Mouse (Mus musculus): ENCODE data around the gene Metap1. TPM values are rescaled to one million over a fixed set of nuclear protein-coding genes. Genes with fewer than 3 reads are reported as not detected.
"Not testable (repeated sequence)": the region's sequence is repeated elsewhere in the genome, so short reads cannot be mapped to it uniquely, and the experiment has no call there.

Metap1 gene
- total RNA-seq, 2 experiments from 2014 or later: 40.5 to 43.8 TPM

- no peak for DNase-seq (ENCODE audit: low spot score in 2 of 2)
- intact Hi-C loops (cut with DNase I): no loop called here
Measured at GRCm38 (mm10) chr3:138509581-138509980, 20.3 kb upstream of the Metap1 start.

DNA sequence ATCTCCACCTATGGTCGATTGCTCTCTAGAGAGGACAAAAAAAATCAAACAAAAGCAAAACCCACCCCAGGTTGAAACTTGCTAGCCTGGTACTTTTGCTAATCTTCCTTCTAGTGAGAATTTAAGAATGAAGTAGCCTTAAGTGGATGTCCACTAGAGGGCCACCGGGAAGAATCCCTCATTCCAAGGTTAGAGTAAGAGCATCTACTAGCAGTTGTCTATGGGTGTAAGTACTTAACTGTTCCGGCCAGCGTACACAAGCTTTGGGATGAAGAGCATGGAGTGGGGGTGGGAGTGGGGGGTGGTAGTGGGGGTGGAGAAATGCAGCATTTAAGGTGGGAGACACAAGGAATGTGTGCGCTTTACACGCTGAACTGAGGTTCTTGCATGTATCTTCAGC is 17.4 kb upstream of the Metap1 start:
- intact Hi-C loops (cut with DNase I): no loop called here
- DNase-seq (ENCODE audit: low spot score in 2 of 2): peak; percentile 41 to 65

DNA sequence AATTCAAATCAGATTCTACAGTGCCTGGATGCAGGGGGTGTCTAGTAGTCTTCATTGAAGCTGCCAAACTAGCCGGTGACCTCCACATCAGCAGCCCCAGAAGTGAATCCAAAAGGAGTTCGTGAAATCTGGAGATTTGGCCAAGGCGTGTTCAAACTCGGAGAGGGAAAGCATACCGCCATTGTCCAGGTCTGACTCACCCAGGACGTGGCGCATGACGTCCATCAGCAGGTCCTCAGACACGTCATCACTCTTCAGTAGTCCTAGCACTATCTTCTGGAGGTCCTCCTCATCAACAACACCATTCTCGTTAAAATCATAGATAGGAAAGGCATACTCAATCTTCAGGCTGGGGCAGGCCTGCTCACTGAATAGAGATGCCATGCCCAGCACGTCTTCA is 14.4 kb upstream of the Metap1 start:
- intact Hi-C loops (cut with DNase I): no loop called here
- DNase-seq (ENCODE audit: low spot score in 2 of 2): no peak

DNA sequence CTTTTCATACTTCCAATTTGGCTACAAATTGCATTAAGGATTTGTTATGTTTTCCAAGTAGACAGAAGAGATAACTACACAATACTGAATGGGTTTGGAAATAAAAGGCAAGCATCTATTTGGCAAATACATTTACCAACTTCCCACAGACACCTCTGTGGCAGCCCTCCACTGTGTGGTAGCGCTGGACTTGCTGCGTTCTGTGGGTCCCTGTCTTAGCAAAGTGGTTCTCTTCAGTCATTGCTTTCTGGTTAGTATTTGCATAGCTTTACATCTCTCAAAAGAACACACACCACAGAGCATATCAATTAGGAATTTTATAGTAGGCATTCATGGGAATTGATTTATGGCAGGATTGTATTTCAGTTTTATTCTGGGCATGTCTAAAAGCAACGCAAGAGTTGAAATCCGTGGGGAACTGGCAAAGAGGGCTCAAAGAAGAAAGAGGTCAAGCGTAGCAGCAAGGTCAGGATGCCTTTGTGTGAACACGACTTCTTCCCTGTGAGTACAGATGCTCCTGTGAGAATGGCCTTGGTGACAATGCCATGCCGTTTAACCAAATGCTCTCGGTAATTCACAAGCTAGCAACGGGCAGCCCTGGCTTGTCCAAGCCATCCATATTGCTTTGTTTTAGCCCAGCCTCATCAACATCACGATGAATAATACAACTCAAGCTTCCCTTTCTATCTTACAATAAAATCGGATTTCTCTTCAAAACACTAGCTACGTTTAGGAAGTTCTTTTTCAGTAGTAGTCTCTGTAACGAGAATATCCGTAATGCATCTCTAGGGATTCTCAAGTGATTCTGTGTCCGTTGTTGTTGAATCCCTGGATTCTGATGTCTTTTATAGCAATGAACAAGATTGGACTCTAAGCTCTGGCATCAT is 10.8 kb upstream of the Metap1 start:
- no peak for DNase-seq (ENCODE audit: low spot score in 2 of 2)
- intact Hi-C loops (cut with DNase I): no loop called here

DNA sequence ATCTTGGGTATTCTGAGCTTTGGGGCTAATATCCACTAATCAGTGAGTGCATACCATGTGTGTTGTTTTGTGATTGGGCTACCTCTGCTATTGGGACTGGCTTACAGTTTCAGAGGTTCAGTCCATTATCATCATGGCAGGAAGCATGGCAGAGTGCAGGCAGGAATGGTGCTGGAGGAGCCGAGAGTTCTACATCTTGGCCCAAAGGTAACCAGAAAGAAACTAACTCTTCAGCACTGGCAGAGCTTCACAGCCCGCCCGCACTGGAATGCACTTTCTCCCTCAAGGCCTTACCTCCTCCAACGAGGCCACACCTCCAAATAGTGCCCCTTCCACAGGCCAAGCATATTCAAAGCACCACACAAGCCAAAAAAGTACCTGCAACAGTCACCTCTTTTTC is 9.4 kb upstream of the Metap1 start:
- no peak for DNase-seq (ENCODE audit: low spot score in 2 of 2)
- intact Hi-C loops (cut with DNase I): no loop called here

GRCm38 (mm10) chr3:138495166-138496145 is 6.1 kb upstream of the Metap1 start:
- intact Hi-C loops (cut with DNase I): no loop called here
- peak in 1 of 2 experiments; percentile 56 for DNase-seq (ENCODE audit: low spot score in 2 of 2)

DNA sequence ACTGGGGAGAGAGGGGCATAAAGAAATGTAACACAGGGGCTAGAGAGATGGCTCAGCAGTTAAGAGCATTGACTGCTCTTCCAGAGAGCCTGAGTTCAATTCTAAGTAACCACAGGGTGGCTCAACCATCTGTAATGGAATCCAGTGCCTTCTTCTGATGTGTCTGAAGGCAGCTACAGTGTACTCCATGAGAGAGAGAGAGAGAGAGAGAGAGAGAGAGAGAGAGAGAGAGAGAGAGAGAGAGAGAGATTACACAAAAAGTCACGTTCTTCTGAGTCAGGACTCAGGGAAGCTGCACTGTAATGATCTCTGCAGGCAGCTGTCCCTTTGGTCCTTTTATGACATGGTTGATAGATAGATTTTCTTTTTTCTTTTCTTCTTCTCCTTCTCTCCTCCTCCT is 5.2 kb upstream of the Metap1 start:
- DNase-seq (ENCODE audit: low spot score in 2 of 2): no peak
- intact Hi-C loops (cut with DNase I): no loop called here

DNA sequence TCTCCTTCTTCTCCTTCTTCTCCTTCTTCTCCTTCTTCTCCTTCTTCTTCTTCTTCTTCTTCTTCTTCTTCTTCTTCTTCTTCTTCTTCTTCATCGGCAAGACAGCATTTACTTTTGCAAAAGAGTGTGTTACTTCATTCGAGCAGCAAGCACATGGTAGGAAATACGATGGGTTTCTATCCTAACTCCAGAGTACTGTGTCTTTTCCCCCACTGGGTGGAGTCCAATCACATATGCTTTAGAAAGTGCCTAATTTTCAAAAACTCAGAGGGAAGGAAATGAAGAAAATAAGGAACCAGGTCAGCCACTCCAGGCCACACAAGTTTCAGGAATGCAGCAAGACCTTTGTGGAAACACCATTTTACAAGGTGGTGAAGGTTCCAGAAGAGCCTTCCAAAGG is 4.4 kb upstream of the Metap1 start:
- DNase-seq (ENCODE audit: low spot score in 2 of 2): peak in 1 of 2 experiments; percentile 9
- intact Hi-C loops (cut with DNase I): no loop called here

GRCm38 (mm10) chr3:138490034-138490337 is 671 bp upstream of the Metap1 start:
- intact Hi-C loops (cut with DNase I): no loop called here
- no peak for DNase-seq (ENCODE audit: low spot score in 2 of 2)

DNA sequence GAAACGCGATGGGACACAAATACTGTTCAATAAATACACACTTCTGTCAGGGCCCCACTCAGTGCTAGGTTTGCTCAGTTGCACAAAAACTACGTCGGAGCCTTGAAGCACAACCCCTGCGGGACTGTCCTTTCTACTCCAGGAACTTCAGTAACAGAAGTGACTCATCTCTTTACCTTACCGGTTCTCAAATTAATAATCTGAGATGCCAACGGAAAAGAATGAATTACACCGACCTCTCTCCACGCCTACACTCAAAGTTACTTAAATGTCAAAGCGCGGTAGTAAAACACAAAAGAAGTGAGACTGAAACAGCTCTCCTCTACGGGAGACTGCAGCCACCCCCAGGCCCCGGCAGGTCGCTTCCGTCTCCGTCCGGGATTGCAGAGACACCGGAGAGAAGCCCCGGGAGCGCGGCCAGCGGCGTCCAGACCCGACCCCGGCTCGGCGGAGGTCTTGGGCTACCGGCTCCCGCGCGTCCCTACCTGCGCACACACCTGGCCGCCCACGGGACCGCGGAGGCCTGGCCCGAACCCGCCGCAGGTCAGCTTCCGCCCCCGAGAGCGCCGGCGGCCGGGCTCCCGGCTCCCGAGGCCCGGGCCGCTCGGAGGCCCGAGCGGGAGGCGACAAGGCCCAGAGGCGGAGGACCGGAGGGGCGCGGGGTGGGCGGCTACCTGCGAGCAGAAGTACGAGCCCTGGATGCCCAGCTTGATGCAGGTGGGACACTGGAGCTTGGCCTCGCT is 560 bp downstream of the Metap1 start:
- intact Hi-C loops (cut with DNase I): loop anchor here (2.0 kb wide), 2 partner anchors 38 to 254 kb away; partner anchors contain the start of genes Eif4e and Tspan5
- peak in 1 of 2 experiments; percentile 19 for DNase-seq (ENCODE audit: low spot score in 2 of 2)

GRCm38 (mm10) chr3:138483240-138483639 is 6.1 kb downstream of the Metap1 start:
- intact Hi-C loops (cut with DNase I): no loop called here

DNA sequence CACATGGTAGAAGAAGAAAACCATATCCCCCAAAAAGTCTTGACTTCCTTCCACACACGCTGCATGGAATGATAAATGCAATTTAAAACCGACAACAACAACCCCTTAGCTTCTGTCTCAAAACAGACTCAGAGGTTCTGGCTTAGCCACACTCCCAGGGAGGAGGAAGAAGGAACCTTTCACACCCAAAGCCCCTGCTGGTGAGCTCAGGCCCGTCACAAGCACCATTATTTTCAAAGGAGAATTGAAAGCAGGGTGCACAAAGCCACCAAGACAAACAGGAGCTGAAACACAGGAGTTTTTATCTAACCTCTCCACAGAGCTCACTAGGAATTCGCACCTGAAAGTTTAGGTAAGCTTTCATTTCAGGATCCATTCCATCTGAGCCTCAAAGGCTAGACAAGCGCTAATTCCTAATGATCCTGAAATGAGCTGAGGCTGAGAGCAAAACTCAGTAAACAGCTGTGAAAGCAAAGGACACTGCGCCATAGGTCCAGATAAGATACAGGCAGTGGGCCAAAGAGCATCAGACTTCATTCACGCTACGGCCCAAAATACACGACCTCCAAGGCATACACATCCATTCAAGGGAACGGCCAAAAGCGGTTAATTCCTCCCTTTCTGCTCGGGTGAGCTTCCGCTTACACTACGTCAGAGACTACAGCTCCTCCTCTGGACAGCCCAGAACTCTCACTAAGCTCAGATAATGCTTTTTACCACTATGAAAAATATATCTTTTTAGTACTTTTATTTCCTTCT is 7.6 kb downstream of the Metap1 start:
- no peak for DNase-seq (ENCODE audit: low spot score in 2 of 2)
- intact Hi-C loops (cut with DNase I): no loop called here

More at GRCm38 (mm10) chr3:138483240-138483639, 6.1 kb downstream of the Metap1 start:
- DNase-seq (ENCODE audit: low spot score in 2 of 2): no peak

DNA sequence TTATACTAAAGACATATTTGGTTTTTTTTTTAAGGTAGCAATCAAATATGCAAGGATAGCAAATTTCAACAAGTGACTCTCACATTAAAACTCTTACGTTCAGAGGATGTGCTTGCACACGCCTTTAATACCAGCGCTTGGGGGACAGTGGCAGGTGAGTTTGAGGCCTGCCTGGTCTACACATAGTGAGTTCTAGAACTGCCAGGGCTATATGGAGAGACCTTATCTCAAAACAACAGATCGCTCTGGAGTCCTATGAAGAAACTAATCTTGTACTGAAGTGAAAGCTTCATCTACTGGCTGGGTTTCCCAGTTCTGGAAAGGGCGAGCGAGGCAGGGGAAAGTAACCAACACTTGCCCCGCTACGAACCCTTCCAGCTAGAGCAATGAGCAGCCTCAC is 9.8 kb downstream of the Metap1 start:
- DNase-seq (ENCODE audit: low spot score in 2 of 2): no peak

DNA sequence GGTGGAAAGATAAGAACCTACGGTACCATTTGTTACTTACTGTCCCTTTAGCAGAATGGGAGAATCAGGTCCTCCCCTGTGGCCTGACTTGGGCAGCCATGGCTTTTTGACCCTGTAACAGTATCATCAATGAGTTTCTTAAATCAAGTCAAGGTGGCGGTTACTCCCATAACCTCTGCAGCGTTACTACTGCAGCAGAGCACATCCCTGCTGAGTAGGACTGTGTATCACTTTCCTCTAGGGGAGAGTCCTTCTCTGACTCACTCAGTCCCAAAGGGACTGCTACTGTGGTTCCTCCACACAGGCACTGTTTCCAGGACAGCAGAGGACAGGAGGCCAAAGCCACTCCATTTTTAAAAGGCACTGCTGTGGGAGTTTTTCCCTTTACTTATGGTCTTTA is 18.2 kb downstream of the Metap1 start:
- intact Hi-C loops (cut with DNase I): no loop called here

More for the DNA sequence above, 9.8 kb downstream of the Metap1 start:
- intact Hi-C loops (cut with DNase I): no loop called here

DNA sequence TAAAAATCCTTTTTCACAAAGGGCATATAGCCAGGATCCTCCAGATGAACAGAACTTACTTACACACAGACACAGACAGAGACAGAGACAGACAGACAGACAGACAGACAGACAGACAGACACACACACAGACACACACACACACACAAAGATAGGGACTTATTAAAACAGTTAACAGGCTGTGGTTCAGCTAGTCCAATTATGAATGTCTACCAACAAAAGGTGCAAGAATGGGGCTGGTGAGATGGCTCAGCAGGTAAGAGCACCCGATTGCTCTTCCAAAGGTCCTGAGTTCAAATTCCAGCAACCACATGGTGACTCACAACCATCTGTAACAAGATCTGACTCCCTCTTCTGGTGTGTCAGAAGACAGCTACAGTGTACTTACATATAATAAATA is 22.7 kb downstream of the Metap1 start:
- intact Hi-C loops (cut with DNase I); DNase-seq (ENCODE audit: low spot score in 2 of 2): not testable (repeated sequence)

More for the DNA sequence above, 18.2 kb downstream of the Metap1 start:
- DNase-seq (ENCODE audit: low spot score in 2 of 2): no peak

GRCm38 (mm10) chr3:138464573-138465147 is 24.7 kb downstream of the Metap1 start:
- no peak for DNase-seq (ENCODE audit: low spot score in 2 of 2)
- intact Hi-C loops (cut with DNase I): loop anchor here (5.0 kb wide), 1 partner anchor 728 kb away; no protein-coding TSS in a partner anchor

GRCm38 (mm10) chr3:138463807-138464206 is 25.5 kb downstream of the Metap1 start:
- DNase-seq (ENCODE audit: low spot score in 2 of 2): no peak
- intact Hi-C loops (cut with DNase I): loop anchor here (5.0 kb wide), 1 partner anchor 728 kb away; no protein-coding TSS in a partner anchor

DNA sequence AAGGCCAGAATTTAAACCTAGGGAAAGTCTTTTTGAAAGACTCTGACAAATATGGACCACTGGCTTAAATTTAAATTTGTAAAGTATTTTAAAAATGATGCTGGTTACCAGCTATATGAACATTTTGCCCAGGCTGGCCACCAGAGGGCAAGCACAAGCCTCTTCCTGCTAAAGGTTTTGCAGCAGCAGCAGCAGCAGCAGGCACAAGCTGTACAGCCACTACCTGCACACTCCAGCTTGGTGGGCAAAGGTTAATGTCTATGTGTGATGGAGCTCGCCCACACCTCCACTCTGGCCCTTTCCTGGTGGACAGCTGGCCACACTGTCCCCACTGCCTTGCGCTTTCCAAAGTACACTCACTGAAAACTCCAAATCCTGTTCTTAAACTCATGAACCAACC is 26.2 kb downstream of the Metap1 start:
- no peak for DNase-seq (ENCODE audit: low spot score in 2 of 2)
- intact Hi-C loops (cut with DNase I): loop anchor here (5.0 kb wide), 1 partner anchor 729 kb away; no protein-coding TSS in a partner anchor

Measured in left cerebral cortex, postnatal 25 days (tissue).